ENCODE assay signal across 9 mouse cellular contexts in genomic region chr1:189728784-189729115, GRCm38 (mm10). TPM values are rescaled to one million over a fixed set of nuclear protein-coding genes. Genes with fewer than 3 reads are reported as not detected.
DNase-seq lines count a peak whose midpoint lies in the region; ATAC-seq and TF ChIP-seq lines count a peak whose summit lies in the region.
"Had no signal": no experiment of that assay in that cellular context is flagged by ENCODE, and none has a peak within 500 bp of the region (broad histone marks: within the 10 kb centered on the region; RNA-seq: fewer than 3 reads in every experiment).

No protein-coding gene starts in this region.

- peak overlapping the region; percentile 82 for H3K4me2 ChIP-seq in embryonic facial prominence, embryonic 13.5 days
- peak overlapping the region; percentile 97 for H3K4me2 ChIP-seq in hindbrain, postnatal 0 days (ENCODE audit: low read depth, low read length)
- H3K4me2 ChIP-seq in myocyte (ENCODE audit: low read depth), result peak overlapping the region; percentile 97

- ATAC-seq in embryonic facial prominence, embryonic 13.5 days (ENCODE audit: insufficient number of reproducible peaks, insufficient read depth, low FRiP score, low TSS enrichment, low read depth), result no peak
- ATAC-seq in hindbrain, postnatal 0 days, result no peak
- ATAC-seq in granulocyte monocyte progenitor cell, adult 5-6 weeks (replicated peaks; ENCODE audit: poor library complexity, severe bottlenecking), result no peak

- H3ac ChIP-seq in myocyte (ENCODE audit: control insufficient read depth, insufficient read length), result peak overlapping the region; percentile 73

- H3K9ac ChIP-seq in embryonic facial prominence, embryonic 13.5 days, result peak overlapping the region; percentile 90
- H3K9ac ChIP-seq in hindbrain, postnatal 0 days (replicated peaks; ENCODE audit: low read length), result peak overlapping the region; percentile 51

- H3K4me3 ChIP-seq in left cerebral cortex, adult 2 months, result peak overlapping the region; percentile 57
- H3K4me3 ChIP-seq in embryonic facial prominence, embryonic 13.5 days, result peak overlapping the region; percentile 89
- peak overlapping the region; percentile 61 for H3K4me3 ChIP-seq in hindbrain, postnatal 0 days (ENCODE audit: low read length)
- peak overlapping the region; percentile 75 for H3K4me3 ChIP-seq in myocyte

- WGBS in embryonic facial prominence, embryonic 13.5 days, result under 1% methylated on average over 15 of the region's 15 CpGs
- 1% methylated on average over 15 of the region's 15 CpGs for WGBS in hindbrain, postnatal 0 days

- no peak for DNase-seq in left cerebral cortex, adult 2 months (ENCODE audit: extremely low spot score in 1 of 2, low spot score in 2 of 2)
- no peak for DNase-seq in left cerebral cortex, adult 11 months (ENCODE audit: low spot score)
- no peak for DNase-seq in hindbrain, postnatal 0 days (ENCODE audit: low spot score)
- no peak for DNase-seq in thymus, postnatal 10 days (ENCODE audit: low spot score in 2 of 2)
- DNase-seq in urinary bladder, postnatal 25 days (ENCODE audit: low spot score), result no peak
- DNase-seq: adrenal gland, adult 2 months had no signal

- TF ChIP-seq CTCF in left cerebral cortex, adult 2 months (IDR thresholded peaks at IDR 0.05), result no peak
- TF ChIP-seq CTCF in hindbrain, postnatal 0 days (IDR thresholded peaks at IDR 0.05; ENCODE audit: low read depth), result no peak

- H3K36me3 ChIP-seq in embryonic facial prominence, embryonic 13.5 days, result no peaks in the 10 kb centered on the region
- H3K36me3 ChIP-seq in hindbrain, postnatal 0 days (ENCODE audit: insufficient read depth, low read length), result no peaks in the 10 kb centered on the region
- H3K36me3 ChIP-seq in myocyte (ENCODE audit: control insufficient read depth, insufficient read depth), result no peaks in the 10 kb centered on the region

- TF ChIP-seq POLR2A in myocyte (IDR thresholded peaks at IDR 0.05; ENCODE audit: insufficient read length, low read depth), result no peak

- intact Hi-C loops in left cerebral cortex, adult 2 months (cut with DNase I), result no loop called here

- peak overlapping the region; percentile 61 for H3K27ac ChIP-seq in left cerebral cortex, adult 2 months
- H3K27ac ChIP-seq in embryonic facial prominence, embryonic 13.5 days, result peak overlapping the region; percentile 99
- H3K27ac ChIP-seq in hindbrain, postnatal 0 days, result 0 out of 2 replicates have a peak overlapping the region, but pooled peaks have one; percentile 60

- H3K79me2 ChIP-seq in myocyte (ENCODE audit: control insufficient read depth, insufficient read depth), result peaks cover 56% of the 10 kb centered on the region

- H3K4me1 ChIP-seq in embryonic facial prominence, embryonic 13.5 days, result peaks cover 55% of the 10 kb centered on the region
- H3K4me1 ChIP-seq in hindbrain, postnatal 0 days (ENCODE audit: insufficient read depth, low read length), result no peaks in the 10 kb centered on the region; the same call in 1 of the 2 replicates

- H3K27me3 ChIP-seq in embryonic facial prominence, embryonic 13.5 days, result no peaks in the 10 kb centered on the region
- H3K27me3 ChIP-seq in hindbrain, postnatal 0 days (ENCODE audit: insufficient read depth, low read length), result peaks cover 9% of the 10 kb centered on the region; the same call in 1 of the 2 replicates
- H3K27me3 ChIP-seq in myocyte (ENCODE audit: control insufficient read depth, insufficient read depth, insufficient read length), result no peaks in the 10 kb centered on the region

- H3K9me3 ChIP-seq in embryonic facial prominence, embryonic 13.5 days, result no peaks in the 10 kb centered on the region
- H3K9me3 ChIP-seq in hindbrain, postnatal 0 days (ENCODE audit: low read length), result no peaks in the 10 kb centered on the region

TF ChIP-seq in myocyte, 11 proteins besides CTCF, POLR2A, EP300 and RAD21:
- TF ChIP-seq E2F4 (IDR thresholded peaks at IDR 0.05; ENCODE audit: insufficient read depth) (no peak), REST (IDR thresholded peaks at IDR 0.05; ENCODE audit: insufficient read depth, insufficient read length) (no peak), MYOD1 (IDR thresholded peaks at IDR 0.05; ENCODE audit: control insufficient read depth in 1 of 3, insufficient read length in 2 of 3, low read depth in 2 of 3) (no peak), MAX (IDR thresholded peaks at IDR 0.05; ENCODE audit: low read depth) (no peak), SRF (IDR thresholded peaks at IDR 0.05; ENCODE audit: control insufficient read depth, insufficient read length, low read depth) (no peak), MYOG (IDR thresholded peaks at IDR 0.05; ENCODE audit: control insufficient read depth in 1 of 3, insufficient read depth in 1 of 3, insufficient read length in 2 of 3, low read depth in 2 of 3) (no peak), USF1 (IDR thresholded peaks at IDR 0.05; ENCODE audit: low read depth) (no peak), POLR2AphosphoS2 (IDR thresholded peaks at IDR 0.05; ENCODE audit: insufficient read length, low read depth) (no peak), CEBPB (IDR thresholded peaks at IDR 0.05; ENCODE audit: insufficient read depth, poor library complexity, severe bottlenecking) (no peak), TCF12 (IDR thresholded peaks at IDR 0.05; ENCODE audit: insufficient read depth, poor library complexity, severe bottlenecking) (no peak), TCF3 (IDR thresholded peaks at IDR 0.05; ENCODE audit: insufficient read length, low read depth) (no peak)
TF ChIP-seq in myocyte: peak in this region for 0.

RNA-seq across cellular contexts. Expression of gene Ptpn14, which starts 0.7 kb away (rescaled TPM):
- total RNA-seq in left cerebral cortex, adult 2 months (2021), result 10 to 100 TPM; 13.2 to 13.9 TPM
- polyA plus RNA-seq in embryonic facial prominence, embryonic 13.5 days (2015; fragmentation: Nextera tagmentation; extraction: Ambion mirVana), result 13.9 and 14.0 TPM in 2 replicates
- 8.2 and 8.9 TPM in 2 replicates for total RNA-seq in hindbrain, postnatal 0 days (2014; rRNA removed)
- polyA plus RNA-seq in hindbrain, postnatal 0 days (2015; fragmentation: Nextera tagmentation; extraction: Ambion mirVana), result 1.4 and 1.6 TPM in 2 replicates
- 13.6 TPM for polyA plus RNA-seq in myocyte (2012; fragmentation: generic; extraction: Trizol)
- 0.09 TPM in 1 of 2 replicates, not detected in the other for total RNA-seq in granulocyte monocyte progenitor cell, adult 5-6 weeks (2014; fragmentation: Nextera tagmentation)
- 0.22 and 0.88 TPM in 2 replicates for total RNA-seq in granulocyte monocyte progenitor cell, adult 5-6 weeks (2017)

RNA-seq across cellular contexts. Expression of gene Cenpf, which starts 40.9 kb away (rescaled TPM):
- under 1 TPM; 0.37 to 0.84 TPM for total RNA-seq in left cerebral cortex, adult 2 months (2021)
- 102 and 103 TPM in 2 replicates for polyA plus RNA-seq in embryonic facial prominence, embryonic 13.5 days (2015; fragmentation: Nextera tagmentation; extraction: Ambion mirVana)
- 4.8 and 5.4 TPM in 2 replicates for total RNA-seq in hindbrain, postnatal 0 days (2014; rRNA removed)
- polyA plus RNA-seq in hindbrain, postnatal 0 days (2015; fragmentation: Nextera tagmentation; extraction: Ambion mirVana), result 22.5 and 26.9 TPM in 2 replicates
- polyA plus RNA-seq in myocyte (2012; fragmentation: generic; extraction: Trizol), result 2.2 TPM
- total RNA-seq in granulocyte monocyte progenitor cell, adult 5-6 weeks (2014; fragmentation: Nextera tagmentation), result 8.2 and 25.2 TPM in 2 replicates
- 39.1 and 42.3 TPM in 2 replicates for total RNA-seq in granulocyte monocyte progenitor cell, adult 5-6 weeks (2017)
